Mouse (Mus musculus) small intestine, adult 2 months (tissue): Measurements from ENCODE around the gene Gm10392.

Source experiments
- CTCF ChIP-seq: fragments of 200-500 bp; IDR thresholded peaks from 2 replicates; pipeline ENCODE4 v1.5.1; 2012; ENCODE audit warnings: low read depth, mild to moderate bottlenecking, control low read depth, inconsistent platforms, low read length, moderate library complexity, mixed read lengths; ENCODE audit not compliant: insufficient replicate concordance, insufficient read length; ENCODE audit errors: extremely low read depth
- POLR2A ChIP-seq: fragments of 200-500 bp; IDR thresholded peaks from 2 replicates; pipeline ENCODE4 v1.6.1; 2012; ENCODE audit warnings: low read depth, mild to moderate bottlenecking, control low read depth, inconsistent platforms, low read length, moderate library complexity

GRCm38 (mm10) chr11:77497851-77498250 lies 21.1 kb downstream of the Gm10392 start:
- TF ChIP-seq CTCF: no peak
- TF ChIP-seq POLR2A: no peak
